Mouse (Mus musculus) lung, adult 2 months (tissue): Measurements from ENCODE around the gene Xirp2. TPM values are rescaled to one million over a fixed set of nuclear protein-coding genes. Genes with fewer than 3 reads are reported as not detected.
"Not testable (repeated sequence)": the region's sequence is repeated elsewhere in the genome, so short reads cannot be mapped to it uniquely, and the experiment has no call there.

Experiments used
- DNase-seq: peaks from one replicate; pipeline ENCODE4 v3.0.0; 2022
- H3K4me1 ChIP-seq: fragments of 200-500 bp; 2 replicates; pipeline ENCODE4 v1.6.1; 2011; ENCODE audit warnings: low read length; ENCODE audit not compliant: control insufficient read depth, insufficient read depth
- H3K4me3 ChIP-seq: fragments of 200-500 bp; replicated peaks from 2 replicates; pipeline ENCODE3; 2011; ENCODE audit warnings: low read depth, mild to moderate bottlenecking, control low read depth, low read length; ENCODE audit errors: extremely low read depth
- CTCF ChIP-seq: fragments of 200-500 bp; IDR thresholded peaks from 2 replicates; pipeline ENCODE4 v1.5.1; 2011; ENCODE audit warnings: mild to moderate bottlenecking, low read length, control low read depth; ENCODE audit not compliant: insufficient read depth
- POLR2A ChIP-seq: fragments of 200-500 bp; IDR thresholded peaks from 2 replicates; pipeline ENCODE4 v1.6.1; 2011; ENCODE audit warnings: low read depth, mild to moderate bottlenecking, control low read depth, low read length, borderline replicate concordance; ENCODE audit errors: extremely low read depth
- WGBS: fragments of 180-500 bp; shearing (Covaris S2); methylation state at CpG from one replicate; pipeline ENCODE4 v1.1.7; 2018; 5-methylcytosine and 5-hydroxymethylcytosine counted together
- polyA plus RNA-seq: library from polyadenylated mRNA; depleted of rRNA; stranded (reverse); fragments of >200 nt; gene quantifications from 2 replicates; pipeline ENCODE4 v1.2.3, GENCODE M21; 2012; rRNA removed

Gene Xirp2
- 0.06 and 1.6 TPM in 2 replicates for polyA plus RNA-seq

- DNase-seq: no peak
- no peak within 1 kb of the TSS for H3K4me3 ChIP-seq
- 63% methylated on average over 3 of the region's 3 CpGs for WGBS
- H3K4me1 ChIP-seq: no peaks in the 10 kb centered on the region
- TF ChIP-seq POLR2A (no peak), CTCF (no peak)
These were observed at the start of gene Xirp2 for GRCm38 (mm10) chr2:67445780-67446179. Gene Xirp2 (plus strand): TSS chr2:67446002.

DNA sequence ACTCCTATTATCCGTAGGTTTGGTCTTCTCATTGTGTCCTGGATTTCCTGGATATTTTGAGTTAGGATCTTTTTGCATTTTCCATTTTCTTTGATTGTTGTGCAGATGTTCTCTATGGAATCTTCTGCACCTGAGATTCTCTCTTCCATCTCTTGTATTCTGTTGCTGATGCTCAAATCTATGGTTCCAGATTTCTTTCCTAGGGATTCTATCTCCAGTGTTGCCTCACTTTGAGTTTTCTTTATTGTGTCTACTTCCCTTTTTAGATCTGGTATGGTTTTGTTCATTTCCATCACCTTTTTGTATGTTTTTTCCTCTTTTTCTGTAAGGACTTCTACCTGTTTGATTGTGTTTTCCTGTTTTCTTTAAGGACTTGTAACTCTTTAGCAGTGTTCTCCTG, 32.4 kb upstream of the Xirp2 start, which contains the start of gene Gm21830:
Gene Gm21830 (plus strand): TSS at position 301 of the 400 bp plus-strand sequence.
- DNase-seq, H3K4me1 ChIP-seq, H3K4me3 ChIP-seq: not testable (repeated sequence)
- WGBS: no CpG with 5 or more reads among the region's 1 CpGs

GRCm38 (mm10) chr2:67420853-67421252, 24.9 kb upstream of the Xirp2 start:
- TF ChIP-seq CTCF (no peak), POLR2A (no peak)
- no peak for DNase-seq

GRCm38 (mm10) chr2:67422799-67423198, 23.0 kb upstream of the Xirp2 start:
- H3K4me3 ChIP-seq: no peak overlapping the region
- TF ChIP-seq CTCF: no peak
- no peak for TF ChIP-seq POLR2A
- WGBS: 72% methylated on average over 1 of the region's 1 CpGs
- no peaks in the 10 kb centered on the region for H3K4me1 ChIP-seq
- DNase-seq: no peak

More at GRCm38 (mm10) chr2:67420853-67421252, 24.9 kb upstream of the Xirp2 start:
- Histone ChIP-seq H3K4me3 (no peak overlapping the region), H3K4me1 (no peaks in the 10 kb centered on the region)

DNA sequence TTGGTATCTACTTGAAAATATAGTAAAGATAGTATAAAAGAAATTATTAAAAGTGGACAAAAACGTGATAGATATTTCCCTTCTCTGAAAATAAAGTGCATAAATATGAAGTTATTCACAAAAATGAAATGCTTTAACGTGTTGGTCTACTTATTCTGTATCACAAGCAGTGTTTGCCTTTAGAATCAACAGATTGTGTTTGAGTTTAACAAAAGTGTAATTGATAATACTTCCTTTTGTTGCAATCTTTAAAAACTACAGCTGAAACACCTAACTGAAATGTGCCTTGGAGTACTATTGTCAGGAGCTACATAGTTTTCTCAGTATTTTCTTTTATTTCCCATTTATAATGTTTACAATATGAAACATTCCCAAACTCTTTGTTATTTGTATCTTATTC, 12.7 kb upstream of the Xirp2 start, which contains the start of gene Gm26727:
Gene Gm26727 (minus strand): TSS at position 101 of the 400 bp plus-strand sequence.
- TF ChIP-seq CTCF (no peak), POLR2A (no peak)
- no peak within 1 kb of the TSS for H3K4me3 ChIP-seq
- H3K4me1 ChIP-seq: no peaks in the 10 kb centered on the region
- WGBS: 35% methylated on average over 2 of the region's 2 CpGs
- no peak for DNase-seq

GRCm38 (mm10) chr2:67438309-67438708, 7.5 kb upstream of the Xirp2 start:
- 71% methylated on average over 8 of the region's 8 CpGs for WGBS
- no peaks in the 10 kb centered on the region for H3K4me1 ChIP-seq
- TF ChIP-seq CTCF (no peak), POLR2A (no peak)
- H3K4me3 ChIP-seq: no peak overlapping the region
- no peak for DNase-seq

DNA sequence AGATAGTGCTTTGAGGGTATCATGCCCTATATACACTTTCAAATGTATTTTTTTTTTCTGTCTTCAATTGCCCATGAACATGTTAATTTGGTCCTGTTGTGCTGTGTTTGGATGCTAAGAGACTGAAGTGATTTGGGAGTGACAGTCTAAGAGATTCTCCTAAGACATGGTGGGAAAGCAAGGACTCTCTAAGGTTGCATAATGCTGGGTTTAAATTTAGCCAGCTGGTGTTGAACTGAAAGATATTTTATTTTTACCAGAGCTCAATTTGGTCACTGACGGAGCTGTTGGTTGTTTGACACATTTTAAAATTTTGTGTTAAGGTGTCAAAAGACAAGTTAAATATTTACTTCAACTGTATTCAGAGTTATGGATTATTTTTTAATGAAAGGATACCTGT, 970 bp downstream of the Xirp2 start:
- WGBS: 65% methylated on average over 1 of the region's 1 CpGs
- DNase-seq: no peak
- Histone ChIP-seq H3K4me3 (no peak overlapping the region), H3K4me1 (no peaks in the 10 kb centered on the region)
- TF ChIP-seq CTCF (no peak), POLR2A (no peak)

- Histone ChIP-seq H3K4me1 (no peaks in the 10 kb centered on the region), H3K4me3 (no peak overlapping the region)
- no peak for DNase-seq
- 68% methylated on average over 12 of the region's 12 CpGs for WGBS
- TF ChIP-seq POLR2A (no peak), CTCF (no peak)
These were observed 1.4 kb downstream of the Xirp2 start for GRCm38 (mm10) chr2:67447206-67447605.

DNA sequence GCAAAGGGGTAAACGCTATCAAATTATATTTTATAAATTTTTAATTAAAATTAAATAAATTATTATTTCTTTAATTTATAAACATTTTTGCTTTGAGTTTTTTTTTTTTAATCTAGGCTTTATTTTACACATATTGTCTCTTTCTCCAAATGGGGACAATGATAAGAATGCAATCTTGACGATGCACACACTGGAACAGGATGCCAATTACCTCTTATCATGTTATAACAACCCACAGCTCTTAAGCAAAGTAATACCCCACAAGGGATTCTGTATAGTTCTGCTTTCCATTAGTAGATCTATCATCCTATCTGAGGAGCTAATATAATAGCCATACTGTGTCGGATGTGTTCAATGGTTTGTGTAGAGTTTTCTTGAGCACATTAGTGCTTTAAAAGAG, 15.1 kb downstream of the Xirp2 start:
- 79% methylated on average over 3 of the region's 3 CpGs for WGBS
- Histone ChIP-seq H3K4me3 (no peak overlapping the region), H3K4me1 (no peaks in the 10 kb centered on the region)
- DNase-seq: no peak
- TF ChIP-seq POLR2A (no peak), CTCF (no peak)

GRCm38 (mm10) chr2:67467036-67467435, 21.2 kb downstream of the Xirp2 start:
- no peaks in the 10 kb centered on the region for H3K4me1 ChIP-seq
- no peak overlapping the region for H3K4me3 ChIP-seq
- WGBS: 80% methylated on average over 7 of the region's 7 CpGs
- no peak for DNase-seq
- TF ChIP-seq CTCF: no peak

DNA sequence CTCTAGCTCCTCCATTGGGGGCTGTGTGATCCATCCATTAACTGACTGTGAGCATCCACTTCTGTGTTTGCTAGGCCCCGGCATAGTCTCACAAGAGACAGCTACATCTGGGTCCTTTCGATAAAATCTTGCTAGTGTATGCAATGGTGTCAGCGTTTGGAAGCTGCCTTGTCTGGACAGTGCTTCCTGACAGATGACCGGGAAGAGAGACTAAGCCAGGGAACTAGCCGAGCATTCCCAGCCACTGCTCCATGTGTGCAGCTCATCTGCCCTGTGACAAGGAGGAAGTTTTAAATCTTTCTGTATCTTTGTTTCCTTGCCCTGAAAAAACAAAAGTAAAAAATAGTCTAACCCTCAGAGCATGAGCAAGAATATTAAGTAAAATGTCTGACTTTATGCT, 24.2 kb downstream of the Xirp2 start:
- not testable (repeated sequence) for H3K4me3 ChIP-seq, DNase-seq, H3K4me1 ChIP-seq
- 56% methylated on average over 5 of the region's 5 CpGs for WGBS
